Mouse (Mus musculus) forebrain, embryonic 10.5 days (tissue): ENCODE measurements at regions not wholly inside any gene's neighbourhood (a gene's known extent, or its start where the extent isn't known, plus 50 kb on each side); places are given as distances from the start of the nearest gene placed in this dataset.
"Not testable (repeated sequence)": the region's sequence is repeated elsewhere in the genome, so short reads cannot be mapped to it uniquely, and the experiment has no call there.

Experiments
- DNase-seq: peaks from one replicate; pipeline ENCODE4 v3.0.0-alpha.2; 2017; ENCODE audit warnings: low spot score; ENCODE audit errors: extremely low spot score
- H3K27ac ChIP-seq: fragments of 300-500 bp; sonication (generic); 2 replicates; pipeline ENCODE4 v1.5.1; 2016; ENCODE audit warnings: mild to moderate bottlenecking
- H3K27me3 ChIP-seq: fragments of 300-500 bp; sonication (generic); 2 replicates; pipeline ENCODE4 v1.6.1; 2016; ENCODE audit warnings: mild to moderate bottlenecking; ENCODE audit not compliant: poor library complexity, severe bottlenecking
- H3K36me3 ChIP-seq: fragments of 300-500 bp; sonication (generic); replicated peaks from 2 replicates; pipeline ENCODE4 v1.6.1; 2016; ENCODE audit warnings: mild to moderate bottlenecking, moderate library complexity
- H3K4me1 ChIP-seq: fragments of 300-500 bp; sonication (generic); 2 replicates; pipeline ENCODE4 v1.6.1; 2016
- H3K4me3 ChIP-seq: fragments of 300-500 bp; sonication (generic); 2 replicates; pipeline ENCODE4 v1.5.1; 2016; ENCODE audit warnings: mild to moderate bottlenecking, moderate library complexity
- H3K9me3 ChIP-seq: fragments of 300-500 bp; sonication (generic); 2 replicates; pipeline ENCODE4 v1.6.1; 2016; ENCODE audit warnings: mild to moderate bottlenecking, moderate library complexity
- WGBS: fragments of 180-500 bp; shearing (Covaris S2); methylation state at CpG from one replicate; pipeline ENCODE4 v1.1.7; 2016; 5-methylcytosine and 5-hydroxymethylcytosine counted together

DNA sequence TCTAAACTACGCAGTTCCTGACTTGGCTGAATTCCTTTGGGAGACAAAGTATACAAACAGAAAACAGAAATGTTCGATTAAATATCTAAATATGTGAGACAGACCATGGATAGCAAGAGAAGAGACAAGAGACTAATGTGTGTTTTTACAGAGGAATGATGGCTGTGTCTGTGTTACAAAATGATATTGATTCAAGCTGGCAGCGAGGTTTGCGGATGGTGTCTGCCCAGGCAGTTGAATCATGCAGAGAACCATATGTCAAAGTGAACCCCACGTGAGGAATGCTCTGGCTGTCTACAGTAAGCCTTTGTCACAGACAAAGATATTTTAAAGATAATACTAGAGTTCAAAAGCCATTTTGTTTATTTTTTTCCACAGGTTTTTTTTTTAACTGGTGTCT is 320.2 kb downstream of the Grxcr1 start:
- WGBS, result 78% methylated on average over 5 of the region's 5 CpGs
- no peak for DNase-seq

DNA sequence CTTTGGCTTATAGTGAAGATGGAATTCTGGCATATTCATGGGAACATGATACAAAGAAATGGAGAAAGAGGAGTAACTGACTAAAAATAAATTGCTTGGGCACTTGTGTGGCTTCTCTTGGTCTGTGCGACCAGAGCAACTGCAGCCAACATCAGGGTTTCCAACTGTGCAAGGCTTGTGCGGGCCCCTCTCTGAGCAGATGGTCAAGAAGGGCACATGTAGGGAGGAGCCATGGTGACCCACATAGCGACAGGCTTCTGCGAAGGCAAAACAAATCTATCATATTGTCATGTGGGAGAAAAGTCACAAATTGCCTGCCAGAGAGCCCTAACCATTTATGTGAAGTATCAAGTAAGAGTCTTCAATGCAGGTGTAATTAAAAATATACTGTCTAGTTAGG is 321.6 kb downstream of the Grxcr1 start:
- Histone ChIP-seq H3K4me3 (no peak overlapping the region), H3K9me3 (no peaks in the 10 kb centered on the region), H3K36me3 (no peaks in the 10 kb centered on the region), H3K27ac (no peak overlapping the region), H3K4me1 (no peaks in the 10 kb centered on the region), H3K27me3 (no peaks in the 10 kb centered on the region)
- 85% methylated on average over 4 of the region's 4 CpGs for WGBS
- no peak for DNase-seq

More for the DNA sequence above, 320.2 kb downstream of the Grxcr1 start:
- no peaks in the 10 kb centered on the region for H3K27me3 ChIP-seq
- no peak overlapping the region for H3K4me3 ChIP-seq
- H3K4me1 ChIP-seq, result no peaks in the 10 kb centered on the region
- H3K36me3 ChIP-seq, result no peaks in the 10 kb centered on the region
- H3K9me3 ChIP-seq, result no peaks in the 10 kb centered on the region
- H3K27ac ChIP-seq, result no peak overlapping the region

- not testable (repeated sequence) for H3K9me3 ChIP-seq, H3K4me1 ChIP-seq, H3K4me3 ChIP-seq, DNase-seq, H3K27me3 ChIP-seq, H3K27ac ChIP-seq, H3K36me3 ChIP-seq
- 77% methylated on average over 3 of the region's 3 CpGs for WGBS
Observed at GRCm38 (mm10) chr5:68353816-68354215, 322.2 kb downstream of the Grxcr1 start.

GRCm38 (mm10) chr5:68361581-68362211 is 330.1 kb downstream of the Grxcr1 start:
- H3K27ac ChIP-seq, result no peak overlapping the region
- H3K4me3 ChIP-seq, result no peak overlapping the region
- 83% methylated on average over 3 of the region's 3 CpGs for WGBS
- no peaks in the 10 kb centered on the region for H3K27me3 ChIP-seq
- no peaks in the 10 kb centered on the region for H3K9me3 ChIP-seq
- no peaks in the 10 kb centered on the region for H3K36me3 ChIP-seq
- DNase-seq, result no peak
- no peaks in the 10 kb centered on the region for H3K4me1 ChIP-seq

DNA sequence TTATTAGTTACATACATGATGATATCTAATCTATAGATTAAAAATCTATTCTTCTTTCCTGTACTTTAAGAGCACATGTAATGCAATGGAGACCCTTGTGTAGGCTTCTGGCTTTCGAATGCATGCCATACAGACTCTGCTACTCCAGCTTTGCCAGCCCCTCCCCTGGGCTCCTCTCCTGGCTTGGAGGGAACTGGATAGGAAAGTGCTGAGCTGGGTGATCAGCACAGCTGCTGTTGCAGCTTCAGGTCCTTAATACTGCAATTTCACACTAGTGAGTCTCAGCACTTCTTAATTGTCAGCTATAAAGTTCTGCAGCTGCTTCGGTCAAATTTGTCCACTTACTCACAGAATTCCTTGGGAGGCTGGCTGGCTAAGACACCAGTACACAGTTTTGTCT is 341.4 kb downstream of the Grxcr1 start:
- DNase-seq, result no peak
- Histone ChIP-seq H3K4me3 (no peak overlapping the region), H3K36me3 (no peaks in the 10 kb centered on the region), H3K9me3 (no peaks in the 10 kb centered on the region), H3K27ac (no peak overlapping the region), H3K4me1 (no peaks in the 10 kb centered on the region), H3K27me3 (no peaks in the 10 kb centered on the region)
- 88% methylated on average over 2 of the region's 2 CpGs for WGBS
